23 mouse cellular contexts compared by ENCODE assay signal in genomic region chr14:37313906-37314305, GRCm38 (mm10).
DNase-seq lines count a peak whose midpoint lies in the region.
"Had no signal": no experiment of that assay in that cellular context is flagged by ENCODE, and none has a peak within 500 bp of the region (broad histone marks: within the 10 kb centered on the region; RNA-seq: fewer than 3 reads in every experiment).

No protein-coding gene starts in this region.

- no peak overlapping the region for H3K27ac ChIP-seq in embryonic facial prominence, embryonic 10.5 days (replicated peaks)
- H3K27ac ChIP-seq: embryonic facial prominence, embryonic 12.5 days; embryonic facial prominence, embryonic 15.5 days; heart, adult 2 months; heart, embryonic 10.5 days; heart, embryonic 13.5 days; hindbrain, embryonic 14.5 days; hindbrain, postnatal 0 days had no signal

- H3K27me3 ChIP-seq in embryonic facial prominence, embryonic 10.5 days (replicated peaks; ENCODE audit: low read depth, poor library complexity, severe bottlenecking) = no peaks in the 10 kb centered on the region
- H3K27me3 ChIP-seq: embryonic facial prominence, embryonic 12.5 days; embryonic facial prominence, embryonic 15.5 days; heart, embryonic 13.5 days had no signal

- intact Hi-C loops in left cerebral cortex, postnatal 10 days (cut with DNase I) = no loop called here

- no peak overlapping the region for H3K4me3 ChIP-seq in embryonic facial prominence, embryonic 10.5 days
- H3K4me3 ChIP-seq: embryonic facial prominence, embryonic 12.5 days; embryonic facial prominence, embryonic 15.5 days; heart, adult 2 months; heart, embryonic 10.5 days; heart, embryonic 13.5 days had no signal

- peak; percentile 7 to 50 for DNase-seq in left cerebral cortex, adult 18-20 months (ENCODE audit: low spot score in 2 of 2)
- no peak for DNase-seq in left cerebral cortex, postnatal 10 days (ENCODE audit: extremely low spot score in 1 of 2, low spot score in 2 of 2)
- peak; percentile 53 for DNase-seq in right cerebral cortex, adult 18-20 months
- DNase-seq in right cerebral cortex, postnatal 14 days = no peak
- DNase-seq in frontal cortex, postnatal 36 days (ENCODE audit: low spot score in 2 of 2) = peak; percentile 30 to 48
- no peak for DNase-seq in embryonic facial prominence, embryonic 10.5 days (ENCODE audit: low spot score)
- DNase-seq: adrenal gland, adult 2 months; adrenal gland, postnatal 14 days; cerebellum, adult 11-12 months; cerebellum, adult 8-10 months; cerebellum, postnatal 36 days; forebrain, postnatal 0 days; gastrocnemius, postnatal 10 days; gastrocnemius, postnatal 36 days; heart, adult 2 months; heart, postnatal 14 days; heart, postnatal 4 days had no signal

- H3K36me3 ChIP-seq in embryonic facial prominence, embryonic 10.5 days (replicated peaks) = no peaks in the 10 kb centered on the region
- H3K36me3 ChIP-seq: embryonic facial prominence, embryonic 12.5 days; embryonic facial prominence, embryonic 15.5 days; heart, embryonic 10.5 days; heart, embryonic 13.5 days had no signal

- no peaks in the 10 kb centered on the region for H3K9me3 ChIP-seq in embryonic facial prominence, embryonic 10.5 days
- H3K9me3 ChIP-seq: embryonic facial prominence, embryonic 12.5 days; embryonic facial prominence, embryonic 15.5 days; heart, embryonic 10.5 days; heart, embryonic 13.5 days had no signal

- H3K4me1 ChIP-seq in embryonic facial prominence, embryonic 10.5 days = no peaks in the 10 kb centered on the region
- H3K4me1 ChIP-seq: embryonic facial prominence, embryonic 12.5 days; embryonic facial prominence, embryonic 15.5 days; heart, embryonic 10.5 days; heart, embryonic 13.5 days had no signal

Comparison
In these comparisons a context has a peak if more than half of its experiments do, and no peak if none do; other contexts are left out.
1. DNase-seq: peak in left cerebral cortex, adult 18-20 months (2 of 2), right cerebral cortex, adult 18-20 months (single experiment) and frontal cortex, postnatal 36 days (2 of 2); none in left cerebral cortex, postnatal 10 days (0 of 2), right cerebral cortex, postnatal 14 days (single experiment) and embryonic facial prominence, embryonic 10.5 days (single experiment).